Mouse (Mus musculus): ENCODE data around the gene Olfr1475. TPM values are rescaled to one million over a fixed set of nuclear protein-coding genes. Genes with fewer than 3 reads are reported as not detected.
"Not testable (repeated sequence)": the region's sequence is repeated elsewhere in the genome, so short reads cannot be mapped to it uniquely, and the experiment has no call there.

Olfr1475 gene
- polyA plus RNA-seq (2012; ENCODE audit: insufficient read depth, insufficient read length, missing spikeins) = not detected in 2 replicates

GRCm38 (mm10) chr19:13480096-13480495 is at the start of gene Olfr1475:
Gene Olfr1475 (minus strand): TSS chr19:13480196.
- H3K27ac ChIP-seq (replicated peaks; ENCODE audit: low read depth, low read length) = no peak within 1 kb of the TSS
- H3K4me1 ChIP-seq (ENCODE audit: control insufficient read depth, insufficient read depth, insufficient read length, low read length) = no peaks in the 10 kb centered on the region
- H3K4me3 ChIP-seq (ENCODE audit: insufficient read depth, low read depth, low read length) = no peak within 1 kb of the TSS

GRCm38 (mm10) chr19:13527613-13528012 is 47.6 kb upstream of the Olfr1475 start, which contains the start of gene Olfr1480:
Gene Olfr1480 (plus strand): TSS chr19:13527913.
- Histone ChIP-seq H3K4me1 (ENCODE audit: control insufficient read depth, insufficient read depth, insufficient read length, low read length) (no peaks in the 10 kb centered on the region), H3K27ac (replicated peaks; ENCODE audit: low read depth, low read length) (no peak within 1 kb of the TSS), H3K4me3 (ENCODE audit: insufficient read depth, low read depth, low read length) (no peak within 1 kb of the TSS)

GRCm38 (mm10) chr19:13500246-13500645 is 20.2 kb upstream of the Olfr1475 start, which contains the start of gene Olfr1477:
Gene Olfr1477 (plus strand): TSS chr19:13500546.
- H3K4me1 ChIP-seq (ENCODE audit: control insufficient read depth, insufficient read depth, insufficient read length, low read length) = no peaks in the 10 kb centered on the region
- H3K4me3 ChIP-seq (ENCODE audit: insufficient read depth, low read depth, low read length) = no peak within 1 kb of the TSS
- H3K27ac ChIP-seq (replicated peaks; ENCODE audit: low read depth, low read length) = no peak within 1 kb of the TSS

- not testable (repeated sequence) for H3K4me1 ChIP-seq (ENCODE audit: control insufficient read depth, insufficient read depth, insufficient read length, low read length); H3K27ac ChIP-seq (replicated peaks; ENCODE audit: low read depth, low read length); H3K4me3 ChIP-seq (ENCODE audit: insufficient read depth, low read depth, low read length)
Observed at GRCm38 (mm10) chr19:13469265-13469664, 10.7 kb downstream of the Olfr1475 start, which contains the start of gene Olfr1474. Gene Olfr1474 (plus strand): TSS chr19:13469565.

- Histone ChIP-seq H3K4me3 (ENCODE audit: insufficient read depth, low read depth, low read length) (no peak within 1 kb of the TSS), H3K4me1 (ENCODE audit: control insufficient read depth, insufficient read depth, insufficient read length, low read length) (no peaks in the 10 kb centered on the region), H3K27ac (replicated peaks; ENCODE audit: low read depth, low read length) (no peak within 1 kb of the TSS)
Observed at GRCm38 (mm10) chr19:13455986-13456385, 24.0 kb downstream of the Olfr1475 start, which contains the start of gene Olfr1472. Gene Olfr1472 (minus strand): TSS chr19:13456086.

- not testable (repeated sequence) for H3K4me1 ChIP-seq (ENCODE audit: control insufficient read depth, insufficient read depth, insufficient read length, low read length); H3K27ac ChIP-seq (replicated peaks; ENCODE audit: low read depth, low read length); H3K4me3 ChIP-seq (ENCODE audit: insufficient read depth, low read depth, low read length)
Observed at GRCm38 (mm10) chr19:13443109-13443508, 36.9 kb downstream of the Olfr1475 start, which contains the start of gene Olfr1471. Gene Olfr1471 (plus strand): TSS chr19:13443409.

Other genes with a start within 250 kb of the Olfr1475 start
- not detected in 2 replicates for gene Olfr1463, start 248.9 kb downstream of the Olfr1475 start, polyA plus RNA-seq (2012; ENCODE audit: insufficient read depth, insufficient read length, missing spikeins)
- not detected in 2 replicates for gene Olfr1465, start 164.7 kb downstream of the Olfr1475 start, polyA plus RNA-seq (2012; ENCODE audit: insufficient read depth, insufficient read length, missing spikeins)
- gene Olfr1466, start 141.3 kb downstream of the Olfr1475 start, polyA plus RNA-seq (2012; ENCODE audit: insufficient read depth, insufficient read length, missing spikeins) = not detected in 2 replicates
- gene Olfr1467, start 118.0 kb downstream of the Olfr1475 start, polyA plus RNA-seq (2012; ENCODE audit: insufficient read depth, insufficient read length, missing spikeins) = not detected in 2 replicates
- not detected in 2 replicates for gene Olfr1469, start 72.3 kb downstream of the Olfr1475 start, polyA plus RNA-seq (2012; ENCODE audit: insufficient read depth, insufficient read length, missing spikeins)
- gene Olfr1471, start 36.8 kb downstream of the Olfr1475 start, polyA plus RNA-seq (2012; ENCODE audit: insufficient read depth, insufficient read length, missing spikeins) = not detected in 2 replicates
- not detected in 2 replicates for gene Olfr1472, start 24.1 kb downstream of the Olfr1475 start, polyA plus RNA-seq (2012; ENCODE audit: insufficient read depth, insufficient read length, missing spikeins)
- gene Olfr1474, start 10.6 kb downstream of the Olfr1475 start, polyA plus RNA-seq (2012; ENCODE audit: insufficient read depth, insufficient read length, missing spikeins) = not detected in 2 replicates
- not detected in 2 replicates for gene Olfr1477, start 20.4 kb upstream of the Olfr1475 start, polyA plus RNA-seq (2012; ENCODE audit: insufficient read depth, insufficient read length, missing spikeins)
- not detected in 2 replicates for gene Olfr1480, start 47.7 kb upstream of the Olfr1475 start, polyA plus RNA-seq (2012; ENCODE audit: insufficient read depth, insufficient read length, missing spikeins)
- not detected in 2 replicates for gene Olfr1484, start 103.3 kb upstream of the Olfr1475 start, polyA plus RNA-seq (2012; ENCODE audit: insufficient read depth, insufficient read length, missing spikeins)
- gene Olfr1487, start 137.2 kb upstream of the Olfr1475 start, polyA plus RNA-seq (2012; ENCODE audit: insufficient read depth, insufficient read length, missing spikeins) = not detected in 2 replicates
- 0.08 TPM in 1 of 2 replicates, not detected in the other for gene Olfr1489, start 151.4 kb upstream of the Olfr1475 start, polyA plus RNA-seq (2012; ENCODE audit: insufficient read depth, insufficient read length, missing spikeins)
- gene Olfr1490, start 170.9 kb upstream of the Olfr1475 start, polyA plus RNA-seq (2012; ENCODE audit: insufficient read depth, insufficient read length, missing spikeins) = not detected in 2 replicates
- not detected in 2 replicates for gene Olfr1491, start 217.1 kb upstream of the Olfr1475 start, polyA plus RNA-seq (2012; ENCODE audit: insufficient read depth, insufficient read length, missing spikeins)
- not detected in 2 replicates for gene Olfr1493-ps1, start 243.1 kb upstream of the Olfr1475 start, polyA plus RNA-seq (2012; ENCODE audit: insufficient read depth, insufficient read length, missing spikeins)